Mouse (Mus musculus) spleen, postnatal 4 days (tissue): Measurements from ENCODE around the gene 1700020A23Rik.
A peak's percentile ranks its signal among the peaks of the same experiment; 100 is the strongest.
"Not testable (repeated sequence)": the region's sequence is repeated elsewhere in the genome, so short reads cannot be mapped to it uniquely, and the experiment has no call there.

Source experiments
- DNase-seq, 2 experiments: peaks; one replicate each; pipeline ENCODE4 v3.0.0; 2022; ENCODE audit warnings: low spot score in 2 of 2

Gene 1700020A23Rik

GRCm38 (mm10) chr2:130404939-130405338 lies at the start of gene 1700020A23Rik, which contains the start of gene Gm28372:
Gene 1700020A23Rik (plus strand): TSS chr2:130405259.
Gene Gm28372 (plus strand): TSS chr2:130405239.
- DNase-seq: no peak

GRCm38 (mm10) chr2:130357551-130357950 lies 47.5 kb upstream of the 1700020A23Rik start:
- no peak for DNase-seq

- no peak for DNase-seq
Measured at GRCm38 (mm10) chr2:130358852-130359251, 46.2 kb upstream of the 1700020A23Rik start.

GRCm38 (mm10) chr2:130362511-130363026 lies 42.5 kb upstream of the 1700020A23Rik start:
- DNase-seq: peak; percentile 34 to 72

GRCm38 (mm10) chr2:130365211-130366094 lies 39.6 kb upstream of the 1700020A23Rik start:
- no peak for DNase-seq

GRCm38 (mm10) chr2:130367386-130367785 lies 37.7 kb upstream of the 1700020A23Rik start:
- DNase-seq: no peak

- not testable (repeated sequence) for DNase-seq
Measured at GRCm38 (mm10) chr2:130373026-130373425, 32.0 kb upstream of the 1700020A23Rik start.

GRCm38 (mm10) chr2:130374951-130375350 lies 30.1 kb upstream of the 1700020A23Rik start:
- DNase-seq: no peak

GRCm38 (mm10) chr2:130383205-130383604 lies 21.9 kb upstream of the 1700020A23Rik start:
- DNase-seq: no peak

- DNase-seq: no peak
Measured at GRCm38 (mm10) chr2:130383895-130384294, 21.2 kb upstream of the 1700020A23Rik start.

- no peak for DNase-seq
Measured at GRCm38 (mm10) chr2:130386212-130386611, 18.8 kb upstream of the 1700020A23Rik start.

- DNase-seq: no peak
Measured at GRCm38 (mm10) chr2:130388796-130389195, 16.3 kb upstream of the 1700020A23Rik start.

- no peak for DNase-seq
Measured at GRCm38 (mm10) chr2:130390993-130391625, 13.9 kb upstream of the 1700020A23Rik start.

- no peak for DNase-seq
Measured at GRCm38 (mm10) chr2:130392836-130393235, 12.2 kb upstream of the 1700020A23Rik start.

- no peak for DNase-seq
Measured at GRCm38 (mm10) chr2:130395696-130396095, 9.4 kb upstream of the 1700020A23Rik start.

- no peak for DNase-seq
Measured at GRCm38 (mm10) chr2:130397186-130397985, 7.7 kb upstream of the 1700020A23Rik start, which contains the start of gene Cpxm1. Gene Cpxm1 (minus strand): TSS chr2:130397574.

- no peak for DNase-seq
Measured at GRCm38 (mm10) chr2:130398091-130398490, 7.0 kb upstream of the 1700020A23Rik start.

- no peak for DNase-seq
Measured at GRCm38 (mm10) chr2:130400046-130400445, 5.0 kb upstream of the 1700020A23Rik start.

GRCm38 (mm10) chr2:130401891-130402290 lies 3.2 kb upstream of the 1700020A23Rik start:
- no peak for DNase-seq

- no peak for DNase-seq
Measured at GRCm38 (mm10) chr2:130406178-130406577, 1.1 kb downstream of the 1700020A23Rik start, which contains the start of gene Tmem239. Gene Tmem239 (plus strand): TSS chr2:130406478.

GRCm38 (mm10) chr2:130408194-130408593 lies 3.1 kb downstream of the 1700020A23Rik start:
- no peak for DNase-seq
